Mouse (Mus musculus) ES-E14 (cell line): ENCODE results near the gene Sparc.

Source experiments
- CHD2 ChIP-seq: IDR thresholded peaks from 2 replicates; pipeline ENCODE4 v1.6.1; 2014; ENCODE audit warnings: mild to moderate bottlenecking, low read depth, low read length, inconsistent platforms
- HCFC1 ChIP-seq: IDR thresholded peaks from 2 replicates; pipeline ENCODE4 v1.6.1; 2012; ENCODE audit warnings: low read length, inconsistent platforms, borderline replicate concordance; ENCODE audit not compliant: insufficient read depth

DNA sequence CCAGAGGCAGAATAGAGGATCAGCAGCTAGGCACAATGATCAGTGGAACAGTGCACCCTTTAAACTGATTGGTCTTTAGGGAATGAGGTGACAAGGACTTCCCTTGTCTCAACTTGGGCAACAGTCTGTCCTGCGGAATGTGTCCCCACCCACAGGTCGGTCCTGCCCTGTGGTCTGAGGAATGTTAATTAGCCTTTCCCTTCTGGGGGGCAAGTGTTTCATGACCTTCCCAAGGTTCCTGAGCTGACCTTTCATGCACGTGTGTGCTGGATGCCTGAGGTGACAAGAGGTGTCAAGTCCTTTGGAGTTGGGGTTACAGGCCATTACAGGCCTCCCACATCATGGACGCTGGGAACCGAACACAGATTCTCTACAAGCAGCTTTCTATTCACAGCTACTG lies 16.7 kb upstream of the Sparc start:
- TF ChIP-seq CHD2 (no peak), HCFC1 (no peak)
